Comparison of ENCODE assay signal across 8 mouse cellular contexts in genomic region chr12:108274661-108275507, GRCm38 (mm10). TPM values are rescaled to one million over a fixed set of nuclear protein-coding genes. Genes with fewer than 3 reads are reported as not detected.
DNase-seq lines count a peak whose midpoint lies in the region; ATAC-seq and TF ChIP-seq lines count a peak whose summit lies in the region.

Gene Ccdc85c (minus strand): TSS chr12:108275425.

- 0 out of 2 replicates have a peak, but pooled peaks have one; percentile 5 for ATAC-seq in erythroid progenitor cell, adult 5-6 weeks (replicated peaks; ENCODE audit: low FRiP score, poor library complexity, severe bottlenecking)
- ATAC-seq in heart, postnatal 0 days (ENCODE audit: insufficient read depth, low read depth): peak; percentile 2; the same call in 1 of the 2 replicates
- no peak for ATAC-seq in stomach, embryonic 14.5 days (ENCODE audit: insufficient number of reproducible peaks, insufficient read depth, low FRiP score, low read depth)

- peak within 1 kb of the TSS; percentile 65 for H3K9ac ChIP-seq in heart, postnatal 0 days (replicated peaks; ENCODE audit: low read depth, low read length)
- peak within 1 kb of the TSS; percentile 65 for H3K9ac ChIP-seq in stomach, embryonic 14.5 days (replicated peaks; ENCODE audit: low read depth, low read length)

- peaks cover 3% of the 10 kb centered on the region; the same call in 1 of the 2 replicates for H3K27me3 ChIP-seq in heart, postnatal 0 days (ENCODE audit: control insufficient read depth, insufficient read depth, low read length)
- H3K27me3 ChIP-seq in stomach, embryonic 14.5 days (ENCODE audit: control insufficient read depth, insufficient read depth, low read length): no peaks in the 10 kb centered on the region

- H3K4me1 ChIP-seq in heart, postnatal 0 days (ENCODE audit: control insufficient read depth, insufficient read depth): peaks cover 55% of the 10 kb centered on the region
- peaks cover 56% of the 10 kb centered on the region for H3K4me1 ChIP-seq in stomach, embryonic 14.5 days (ENCODE audit: control insufficient read depth, insufficient read depth, low read length)

- H3K27ac ChIP-seq in heart, postnatal 0 days (ENCODE audit: low read depth): peak within 1 kb of the TSS; percentile 64
- H3K27ac ChIP-seq in stomach, embryonic 14.5 days (ENCODE audit: low read length): peak within 1 kb of the TSS; percentile 73; the same call in 1 of the 2 replicates

- H3K9me3 ChIP-seq in heart, postnatal 0 days (replicated peaks; ENCODE audit: control insufficient read depth, low read length): no peaks in the 10 kb centered on the region
- H3K9me3 ChIP-seq in stomach, embryonic 14.5 days (ENCODE audit: control insufficient read depth, low read depth, low read length): no peaks in the 10 kb centered on the region

- TF ChIP-seq EP300 in heart, postnatal 0 days (IDR thresholded peaks at IDR 0.05; ENCODE audit: low read depth): no peak

- peak within 1 kb of the TSS; percentile 99 for H3K4me2 ChIP-seq in heart, postnatal 0 days (ENCODE audit: low read depth, low read length)
- H3K4me2 ChIP-seq in stomach, embryonic 14.5 days (replicated peaks; ENCODE audit: low read depth, low read length): peak within 1 kb of the TSS; percentile 98

- WGBS in heart, postnatal 0 days: under 1% methylated on average over 80 of the region's 120 CpGs
- under 1% methylated on average over 95 of the region's 120 CpGs for WGBS in stomach, embryonic 14.5 days

- peak within 1 kb of the TSS; percentile 59 for H3K4me3 ChIP-seq in heart, postnatal 0 days (ENCODE audit: low read depth, low read length)
- peak within 1 kb of the TSS; percentile 63 for H3K4me3 ChIP-seq in stomach, embryonic 14.5 days (ENCODE audit: low read depth, low read length)

- DNase-seq in left cerebral cortex, adult 18-20 months (ENCODE audit: low spot score in 2 of 2): peak; percentile 28 to 45
- no peak for DNase-seq in left cerebral cortex, adult 11 months (ENCODE audit: low spot score)
- DNase-seq in adrenal gland, postnatal 36 days: peak in 1 of 2 experiments; percentile 65
- DNase-seq in heart, postnatal 0 days (ENCODE audit: low spot score): no peak
- peak; percentile 47 to 49 for DNase-seq in layer of hippocampus, postnatal 36 days
- DNase-seq in lung, postnatal 4 days: peak; percentile 59 to 71

- no peaks in the 10 kb centered on the region for H3K36me3 ChIP-seq in heart, postnatal 0 days (replicated peaks; ENCODE audit: control insufficient read depth, insufficient read depth, low read length)
- H3K36me3 ChIP-seq in stomach, embryonic 14.5 days (ENCODE audit: control insufficient read depth, insufficient read depth, low read length): no peaks in the 10 kb centered on the region; the same call in 1 of the 2 replicates

- no peak for TF ChIP-seq CTCF in heart, postnatal 0 days (IDR thresholded peaks at IDR 0.05; ENCODE audit: low read depth)

RNA-seq across cellular contexts. Expression of gene Ccdc85c, which starts in this region (rescaled TPM):
- total RNA-seq in left cerebral cortex, adult 18-20 months (2021): 10 to 100 TPM; 75.6 to 77.6 TPM
- total RNA-seq in adrenal gland, postnatal 36 days (2021): 10 to 100 TPM; 21.6 to 28.8 TPM
- not detected in 2 replicates for total RNA-seq in erythroid progenitor cell, adult 5-6 weeks (2015; ENCODE audit: low replicate concordance)
- total RNA-seq in erythroid progenitor cell, adult 5-6 weeks (2017; ENCODE audit: low replicate concordance): 0.64 and 6.3 TPM in 2 replicates
- 44.7 and 56.2 TPM in 2 replicates for total RNA-seq in heart, postnatal 0 days (2014; rRNA removed; ENCODE audit: low replicate concordance)
- polyA plus RNA-seq in heart, postnatal 0 days (2015; fragmentation: Nextera tagmentation; extraction: Ambion mirVana): 6.9 and 7.8 TPM in 2 replicates
- 10 to 100 TPM; 68.1 to 70.0 TPM for total RNA-seq in layer of hippocampus, postnatal 36 days (2021)
- polyA plus RNA-seq in stomach, embryonic 14.5 days (2014; fragmentation: Nextera tagmentation; extraction: Ambion mirVana): 8.9 and 10.2 TPM in 2 replicates

Comparison
In these comparisons a context has a peak if more than half of its experiments do, and no peak if none do; other contexts are left out.
1. DNase-seq: peak in left cerebral cortex, adult 18-20 months (2 of 2), layer of hippocampus, postnatal 36 days (2 of 2) and lung, postnatal 4 days (2 of 2); none in left cerebral cortex, adult 11 months (single experiment) and heart, postnatal 0 days (single experiment).